Mouse (Mus musculus): ENCODE measurements at regions not wholly inside any gene's neighbourhood (a gene's known extent, or its start where the extent isn't known, plus 50 kb on each side); places are given as distances from the start of the nearest gene placed in this dataset.

DNA sequence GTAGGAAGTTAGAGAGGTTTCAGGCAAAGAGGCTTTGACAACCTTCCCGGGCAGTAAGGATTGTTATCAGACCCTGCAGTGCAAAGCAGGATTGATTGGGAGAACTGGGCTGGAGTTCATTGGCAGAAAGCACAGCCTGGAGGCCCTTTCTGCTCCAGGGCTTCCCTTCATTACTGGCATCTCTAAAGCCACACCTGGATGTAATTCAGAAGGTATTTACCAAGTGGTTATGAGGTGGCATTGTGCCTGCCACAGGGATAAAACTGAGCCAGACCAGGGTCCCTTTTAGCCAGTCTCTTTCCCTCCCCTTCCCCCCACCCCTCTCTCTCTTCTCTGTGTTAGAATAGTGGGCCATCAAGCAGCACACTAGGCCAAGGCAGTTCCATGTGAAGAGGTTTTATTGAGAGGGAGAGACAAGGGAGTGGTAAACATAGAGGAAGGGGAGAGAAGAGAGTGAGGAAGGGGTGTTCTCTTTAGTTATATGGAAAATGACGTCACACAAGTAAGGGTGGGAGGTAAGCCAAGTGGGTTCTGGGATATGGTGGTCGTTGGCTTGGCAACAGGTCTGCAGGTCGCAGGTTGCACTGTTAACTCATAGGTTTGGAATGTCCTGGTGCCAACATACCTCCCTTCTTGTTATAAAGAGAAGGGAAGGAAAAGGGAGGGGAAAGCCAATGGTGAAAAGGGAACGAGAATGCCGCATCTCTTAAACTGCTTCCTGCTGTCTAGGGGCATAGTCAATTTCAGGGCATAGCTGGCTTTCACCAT, 99.4 kb downstream of the Tmem17 start:
- 44% methylated on average over 6 of the region's 6 CpGs for WGBS
- DNase-seq (ENCODE audit: low read depth, low spot score): no peak

DNA sequence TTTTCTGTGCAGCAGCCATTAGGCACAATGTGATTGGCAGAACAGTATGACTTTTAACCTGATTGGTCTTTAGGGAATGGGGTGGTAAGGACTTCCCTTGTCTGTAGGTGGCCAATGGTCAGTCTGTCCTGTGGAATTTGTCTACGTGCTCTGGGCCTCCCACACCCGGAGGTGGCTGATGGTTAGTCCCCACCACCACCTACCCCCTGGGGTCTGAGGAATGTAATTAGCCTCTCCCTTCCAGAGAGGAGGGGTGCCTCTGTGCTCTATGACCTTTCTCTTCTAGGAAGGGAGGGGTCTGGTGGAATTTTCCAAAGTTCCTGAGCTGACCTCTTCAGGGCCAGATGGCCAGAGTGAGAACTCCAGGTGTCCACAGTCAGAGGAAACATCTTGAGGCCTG, 101.6 kb downstream of the Tmem17 start:
- 89% methylated on average over 2 of the region's 2 CpGs for WGBS
- DNase-seq (ENCODE audit: low read depth, low spot score): no peak

DNA sequence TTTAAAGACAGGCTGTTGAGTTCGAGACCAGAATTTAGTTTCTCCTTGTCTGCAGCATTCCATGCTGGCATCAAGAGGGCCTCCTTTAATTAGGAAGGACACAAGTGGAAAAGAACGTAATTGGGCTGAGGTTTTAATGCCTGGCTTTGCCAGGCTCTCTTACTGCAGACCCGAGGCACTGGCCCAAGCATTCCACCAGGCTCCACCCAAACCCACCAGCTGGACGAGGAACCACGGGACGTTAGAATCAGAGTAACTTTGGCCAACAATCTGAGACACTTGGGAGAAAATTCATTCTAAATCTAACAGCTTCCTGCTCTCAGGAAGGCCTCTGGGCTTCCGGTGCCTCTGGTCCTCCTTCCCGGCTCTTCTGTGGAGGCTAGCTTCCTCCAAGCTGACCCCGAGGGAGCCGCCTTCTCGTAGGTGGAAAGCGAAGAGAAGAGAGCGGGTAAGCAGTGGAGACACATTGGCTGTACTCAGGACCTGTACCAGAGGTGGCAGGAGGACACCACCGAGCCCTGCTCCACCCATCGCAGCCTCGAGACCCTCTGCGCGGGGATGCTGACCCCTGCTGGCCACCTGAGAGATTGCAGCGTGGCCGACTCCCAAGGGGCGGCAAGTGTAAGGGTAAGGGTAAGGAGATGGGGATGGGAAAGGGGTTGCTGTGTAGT, 105.5 kb downstream of the Tmem17 start:
- WGBS: 7% methylated on average over 21 of the region's 21 CpGs
- DNase-seq (ENCODE audit: low read depth, low spot score): no peak

DNA sequence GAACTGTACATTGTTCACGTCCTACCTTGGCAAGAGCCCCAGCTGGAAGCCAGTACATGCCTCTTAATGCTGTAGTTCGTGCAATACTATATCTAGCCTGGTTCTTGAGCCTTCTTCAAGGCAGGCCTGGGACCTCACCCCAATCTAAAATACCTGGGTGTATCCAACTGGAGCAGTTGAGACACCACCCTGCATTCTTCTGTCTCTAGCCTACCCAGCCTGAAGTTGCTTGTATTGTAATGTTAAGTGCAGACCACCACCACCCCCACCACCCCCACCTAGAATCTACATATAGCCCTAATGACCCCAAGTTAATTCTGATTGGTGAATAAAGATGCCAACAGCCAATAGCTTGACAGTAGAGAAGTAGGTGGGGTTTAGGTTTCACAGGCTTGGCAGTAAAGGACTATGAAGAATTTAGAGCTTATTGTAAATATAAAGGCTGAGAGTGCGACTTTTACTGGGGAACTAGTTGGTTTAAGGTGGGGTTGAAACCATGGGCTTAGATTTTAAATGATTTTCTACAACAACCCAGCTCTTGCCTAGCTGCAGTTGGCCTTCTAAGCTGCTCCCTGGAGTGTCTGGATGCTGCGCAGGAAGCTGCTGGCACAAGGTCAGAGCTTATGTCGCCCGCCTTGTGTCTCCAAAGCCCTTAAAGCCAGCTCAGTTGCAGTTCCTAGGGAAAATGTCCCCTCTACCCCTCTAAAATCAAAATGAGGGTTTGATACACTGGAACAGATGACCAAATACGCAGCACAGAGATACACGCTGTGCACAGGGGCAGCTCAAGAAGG, 109.2 kb downstream of the Tmem17 start:
- DNase-seq (ENCODE audit: low read depth, low spot score): no peak
- 77% methylated on average over 8 of the region's 8 CpGs for WGBS

DNA sequence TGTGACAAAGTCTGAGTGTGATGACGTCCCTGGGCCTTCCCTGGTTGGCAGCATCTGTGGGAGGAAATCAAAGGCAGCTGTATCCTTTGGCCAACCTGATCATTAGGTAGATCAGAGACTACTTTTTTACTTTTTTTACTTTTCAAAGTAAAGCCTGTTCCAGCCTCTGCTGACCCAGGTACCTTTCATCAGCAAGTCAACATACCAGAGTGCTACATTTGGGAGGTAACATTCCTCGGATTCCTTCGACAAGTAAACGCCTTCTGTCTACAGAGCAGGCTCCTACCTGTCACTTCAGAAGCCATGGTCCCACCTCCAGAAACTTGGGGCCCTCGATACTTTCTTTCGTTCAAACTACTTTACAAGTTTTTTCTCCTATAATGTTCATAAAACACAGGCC, 110.0 kb downstream of the Tmem17 start:
- DNase-seq (ENCODE audit: low read depth, low spot score): no peak

DNA sequence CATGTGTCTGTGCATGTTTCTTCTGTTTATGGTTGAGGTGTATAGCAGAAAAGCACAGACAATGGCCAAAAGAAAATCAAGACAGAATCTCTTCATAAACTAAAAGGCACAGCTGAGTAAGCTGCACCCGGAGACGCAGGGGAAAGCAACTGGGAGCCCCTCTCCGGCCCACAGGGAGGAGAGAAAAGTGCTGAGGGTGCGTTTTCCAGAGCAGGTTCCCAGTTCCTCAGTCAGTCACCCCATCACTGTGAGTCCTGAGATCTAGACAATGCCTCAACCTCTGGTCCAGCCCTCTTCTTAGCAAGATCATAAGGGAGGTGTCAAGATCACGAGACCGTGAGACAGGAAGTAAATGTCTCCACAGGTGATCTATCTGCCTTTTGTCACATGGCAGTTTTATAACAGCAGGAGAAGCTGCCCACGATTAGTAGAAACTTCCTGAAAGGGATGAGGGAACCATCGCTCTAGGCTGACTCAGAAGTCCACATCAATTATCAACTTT, 110.7 kb downstream of the Tmem17 start:
- 41% methylated on average over 8 of the region's 8 CpGs for WGBS
- DNase-seq (ENCODE audit: low read depth, low spot score): no peak

More for the DNA sequence above, 110.0 kb downstream of the Tmem17 start:
- WGBS: 63% methylated on average over 6 of the region's 6 CpGs

DNA sequence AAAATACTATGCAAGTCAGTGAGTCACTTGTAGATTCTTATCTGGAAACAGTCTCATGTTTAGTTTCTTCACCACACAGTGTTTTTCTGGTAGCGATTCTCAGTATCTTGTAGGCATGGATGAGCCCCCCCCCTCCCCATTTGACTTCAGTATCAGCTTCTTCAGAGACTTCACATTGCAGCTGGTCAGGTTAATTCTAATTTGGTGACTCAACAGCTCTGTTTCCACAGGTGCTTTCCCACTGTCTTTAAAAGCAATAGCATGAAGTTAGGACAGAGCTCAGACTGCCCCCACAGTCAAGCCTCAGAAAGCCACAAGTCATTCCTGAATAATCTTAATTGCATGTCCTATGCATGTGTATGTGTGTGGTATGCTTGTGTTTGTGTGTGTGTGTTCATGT, 114.5 kb downstream of the Tmem17 start:
- 89% methylated on average over 1 of the region's 1 CpGs for WGBS
- no peak for DNase-seq (ENCODE audit: low read depth, low spot score)

DNA sequence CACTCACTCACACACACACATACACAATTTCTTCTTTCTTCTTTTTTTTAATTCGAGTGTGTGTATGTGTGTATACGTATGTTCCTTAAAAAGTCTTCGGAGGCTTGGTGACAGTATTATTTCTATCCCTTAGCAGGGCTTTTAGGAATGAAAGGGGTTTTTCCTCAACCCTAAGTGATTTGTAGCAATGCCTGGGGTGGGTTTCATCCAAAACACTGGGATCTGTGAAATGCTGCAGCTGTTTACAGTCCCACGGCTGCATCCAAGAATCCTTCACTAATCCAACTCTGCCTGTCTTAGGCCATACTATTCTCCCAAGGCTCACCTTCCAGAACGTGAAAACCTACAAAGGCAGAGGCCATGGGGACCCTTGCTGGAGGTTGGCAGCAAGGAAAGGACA, 116.6 kb downstream of the Tmem17 start:
- DNase-seq (ENCODE audit: low read depth, low spot score): no peak
- 83% methylated on average over 5 of the region's 5 CpGs for WGBS

DNA sequence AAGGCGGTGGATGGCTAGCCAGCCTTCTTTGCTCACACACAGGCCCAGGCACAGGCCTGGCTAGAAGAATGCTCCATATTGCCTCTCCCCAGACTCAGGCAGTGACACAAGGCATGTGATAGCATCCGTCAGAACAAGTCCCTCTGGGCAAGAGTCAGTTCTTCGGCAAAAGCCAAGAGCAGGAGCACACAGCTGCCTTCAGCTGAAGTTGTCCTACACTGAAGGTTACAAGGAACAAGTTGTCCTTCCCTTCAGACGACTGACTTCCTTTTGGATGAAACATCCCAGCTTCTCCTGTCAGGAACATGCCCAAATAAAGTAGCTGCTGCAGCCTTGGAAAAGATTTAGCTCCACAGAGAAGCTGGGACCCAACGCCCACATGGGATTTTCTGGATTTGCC, 117.1 kb downstream of the Tmem17 start:
- 63% methylated on average over 5 of the region's 5 CpGs for WGBS
- no peak for DNase-seq (ENCODE audit: low read depth, low spot score)

DNA sequence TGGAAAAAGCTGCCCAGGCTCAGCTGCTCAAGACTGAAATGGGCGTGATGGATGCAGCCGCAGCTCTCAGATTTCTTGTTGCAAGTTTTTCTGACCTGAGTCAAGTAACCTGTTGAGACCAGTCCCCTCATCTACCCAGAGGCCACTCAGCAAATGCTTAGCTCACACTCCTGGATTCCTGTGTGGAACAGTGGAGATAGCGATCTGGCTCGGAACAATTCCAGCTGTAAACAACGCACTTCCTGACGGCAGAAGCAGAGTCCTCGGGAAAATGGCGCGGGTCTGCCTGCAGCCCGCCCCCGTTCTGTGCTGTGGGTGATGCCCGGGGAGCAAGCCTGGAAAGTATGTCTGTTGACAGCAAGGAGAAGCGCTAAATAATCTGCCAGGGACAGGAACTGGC, 117.7 kb downstream of the Tmem17 start:
- no peak for DNase-seq (ENCODE audit: low read depth, low spot score)
- 6% methylated on average over 13 of the region's 13 CpGs for WGBS

DNA sequence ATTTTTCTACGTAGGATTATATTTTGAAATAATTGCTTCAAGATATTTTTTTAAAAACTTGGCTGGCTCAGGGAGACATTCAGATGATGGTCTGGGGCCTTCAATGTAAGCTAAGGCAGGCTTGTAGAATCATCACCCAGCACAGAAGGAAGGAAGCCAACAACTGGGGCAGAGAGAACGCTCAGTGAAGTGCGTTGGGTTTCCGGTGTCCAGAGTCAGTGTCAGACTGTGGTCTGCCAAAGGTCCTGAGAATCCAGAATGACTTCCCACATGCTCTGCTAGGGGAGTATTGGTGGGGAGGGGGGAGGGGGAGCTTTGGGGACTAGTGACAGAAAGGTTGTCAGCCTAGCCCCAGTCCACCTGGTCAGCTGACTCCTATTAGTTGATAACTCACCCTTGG, 118.1 kb downstream of the Tmem17 start:
- WGBS: 50% methylated on average over 4 of the region's 4 CpGs
- no peak for DNase-seq (ENCODE audit: low read depth, low spot score)

DNA sequence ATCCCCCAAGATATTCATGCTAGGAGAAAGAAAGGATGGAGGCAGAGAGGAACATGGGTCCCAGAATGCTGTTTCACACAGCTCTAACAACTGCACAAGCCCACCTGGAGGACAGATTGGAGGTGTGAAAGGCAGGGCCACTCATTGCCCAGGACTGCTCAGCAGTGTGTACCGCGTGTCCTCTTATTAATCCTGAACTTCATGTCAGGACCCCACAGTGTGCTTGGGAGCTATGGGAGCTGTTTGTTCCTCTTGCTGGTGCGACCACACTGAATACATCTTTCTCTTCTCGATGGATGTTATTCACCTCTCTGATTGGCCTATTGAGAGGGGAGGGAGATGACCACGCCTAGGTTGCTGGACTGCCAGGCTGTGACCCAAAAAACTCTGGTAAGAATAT, 119.1 kb downstream of the Tmem17 start:
- no peak for DNase-seq (ENCODE audit: low read depth, low spot score)
- WGBS: 63% methylated on average over 5 of the region's 5 CpGs

DNA sequence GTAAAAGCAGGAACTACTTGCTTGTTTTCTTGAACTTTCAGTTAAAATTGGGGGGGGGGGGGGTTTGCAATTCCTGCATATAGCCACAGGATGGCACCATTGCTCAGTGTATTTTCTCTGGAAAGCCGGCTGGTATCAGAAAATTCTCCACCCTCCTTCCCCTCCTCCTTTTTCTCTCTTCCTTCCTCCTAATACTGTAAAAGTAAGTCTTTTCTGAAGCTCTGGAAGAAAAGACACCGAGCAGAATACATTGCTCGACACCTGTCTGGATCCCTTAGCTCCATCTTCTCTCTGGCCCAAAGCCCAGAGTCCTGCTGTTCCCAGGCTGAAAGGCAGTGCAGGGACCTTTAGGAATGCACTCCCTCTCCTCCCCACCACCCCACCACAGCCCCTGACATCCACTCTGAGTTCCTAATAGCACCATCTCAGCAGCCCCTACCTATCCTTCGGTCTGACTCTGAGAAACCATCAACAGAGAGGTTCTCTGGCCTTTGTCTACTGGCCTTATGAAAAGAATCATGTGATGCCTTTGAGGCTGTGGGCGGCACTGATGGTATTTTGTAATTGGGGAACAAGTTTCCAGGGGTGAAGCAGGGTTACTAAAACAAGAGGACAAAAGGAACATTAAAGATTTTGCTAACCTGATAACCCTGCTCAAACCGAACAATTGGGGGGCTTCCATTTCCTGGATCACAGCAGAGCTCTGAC, 119.9 kb downstream of the Tmem17 start:
- no peak for DNase-seq (ENCODE audit: low read depth, low spot score)
- WGBS: 24% methylated on average over 6 of the region's 6 CpGs

DNA sequence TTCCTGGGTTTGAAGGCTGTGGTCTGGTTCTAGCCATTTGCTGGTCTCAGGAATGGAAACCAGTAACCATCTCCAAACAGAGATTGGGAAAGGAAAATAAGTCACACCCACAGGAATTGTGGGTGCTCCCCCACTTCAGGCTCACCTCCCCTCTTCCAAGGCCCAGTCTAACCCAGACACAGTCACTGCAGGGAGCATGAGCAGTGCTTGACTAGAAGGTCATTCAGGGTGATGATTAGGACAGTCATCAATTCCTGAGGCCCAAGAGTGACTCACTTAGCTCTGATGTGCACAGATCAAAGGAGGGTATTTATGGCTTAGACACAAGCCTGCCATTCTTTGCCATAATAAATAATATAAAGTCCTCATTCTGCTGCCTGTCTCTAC, 120.4 kb downstream of the Tmem17 start:
- no peak for DNase-seq (ENCODE audit: low read depth, low spot score)

DNA sequence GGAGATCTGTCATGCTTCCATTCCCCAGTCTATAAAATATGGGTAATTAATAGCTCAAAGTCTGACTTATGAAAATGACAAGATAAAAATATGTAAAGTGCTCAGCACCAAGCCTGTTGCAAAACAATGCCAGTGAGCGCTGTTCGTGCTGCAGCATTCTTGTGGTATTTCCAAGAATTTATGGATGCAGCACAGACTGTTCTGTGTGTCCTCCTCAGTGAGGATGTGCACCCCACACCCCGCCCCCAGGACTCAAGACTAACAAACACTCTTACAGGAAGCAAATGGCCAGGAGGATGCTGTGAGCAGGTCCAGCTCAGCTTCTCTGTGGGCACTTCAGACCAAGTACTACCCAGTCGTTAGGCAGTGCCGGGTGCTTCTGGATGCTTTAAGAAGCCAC, 121.1 kb downstream of the Tmem17 start:
- no peak for DNase-seq (ENCODE audit: low read depth, low spot score)
- WGBS: 63% methylated on average over 5 of the region's 5 CpGs

DNA sequence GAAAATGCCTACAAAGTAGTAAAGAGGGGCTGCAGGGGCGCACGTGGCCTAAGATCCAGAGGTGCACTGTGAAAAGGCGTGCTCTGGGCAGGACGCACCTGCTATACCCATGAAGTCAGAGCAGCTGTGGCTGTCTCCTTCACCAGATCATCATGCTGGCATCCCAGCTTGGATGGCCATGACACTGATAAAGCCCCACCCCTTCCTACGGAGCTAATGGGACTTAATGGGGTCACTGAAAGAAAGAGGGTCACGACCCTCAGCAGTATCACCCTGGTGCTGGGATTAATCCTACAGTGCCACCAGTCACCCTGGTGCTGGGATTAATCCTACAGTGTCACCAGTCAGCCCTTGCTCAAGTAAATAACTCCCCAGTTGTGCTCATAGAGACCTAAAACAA, 122.1 kb downstream of the Tmem17 start:
- DNase-seq (ENCODE audit: low read depth, low spot score): no peak
- 67% methylated on average over 6 of the region's 6 CpGs for WGBS

DNA sequence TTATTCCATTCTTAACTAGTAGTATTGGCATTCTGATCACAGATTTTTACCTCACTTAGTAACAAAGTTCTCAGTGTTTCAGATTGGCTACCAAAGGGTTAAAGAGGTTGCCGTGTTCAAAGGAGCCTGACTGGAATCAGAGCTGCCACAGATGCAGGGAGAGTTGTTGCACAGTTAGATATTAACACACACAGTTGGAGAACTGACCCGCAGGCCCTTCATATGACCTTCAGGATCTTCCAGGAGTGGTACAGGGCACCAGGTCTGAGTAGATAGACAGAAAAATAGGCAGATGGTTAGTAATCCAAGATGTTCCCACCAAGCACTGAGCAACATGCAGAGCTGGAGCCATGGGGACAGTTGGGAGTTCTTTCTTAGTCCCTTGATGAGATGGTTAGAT, 123.1 kb downstream of the Tmem17 start:
- 34% methylated on average over 2 of the region's 2 CpGs for WGBS
- no peak for DNase-seq (ENCODE audit: low read depth, low spot score)

DNA sequence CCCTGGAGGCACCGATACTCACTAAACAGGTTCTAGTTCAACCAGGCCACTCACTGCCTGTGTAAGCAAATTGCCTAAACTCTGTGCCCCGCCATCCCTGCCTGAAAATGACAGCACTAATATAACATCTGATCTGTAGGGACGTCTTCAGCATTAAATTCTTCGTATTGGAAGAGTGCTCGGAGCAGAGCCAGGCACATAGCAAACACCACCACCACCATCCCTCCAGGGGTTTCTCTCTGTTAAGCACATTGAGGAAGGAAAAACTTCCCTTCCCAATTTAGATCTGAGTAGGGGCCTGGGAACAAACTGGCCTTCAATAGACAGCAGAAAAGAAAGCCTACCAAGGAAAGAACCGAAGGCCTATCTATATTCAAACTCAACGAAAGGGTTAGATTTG, 124.4 kb downstream of the Tmem17 start:
- 67% methylated on average over 7 of the region's 7 CpGs for WGBS
- no peak for DNase-seq (ENCODE audit: low read depth, low spot score)

DNA sequence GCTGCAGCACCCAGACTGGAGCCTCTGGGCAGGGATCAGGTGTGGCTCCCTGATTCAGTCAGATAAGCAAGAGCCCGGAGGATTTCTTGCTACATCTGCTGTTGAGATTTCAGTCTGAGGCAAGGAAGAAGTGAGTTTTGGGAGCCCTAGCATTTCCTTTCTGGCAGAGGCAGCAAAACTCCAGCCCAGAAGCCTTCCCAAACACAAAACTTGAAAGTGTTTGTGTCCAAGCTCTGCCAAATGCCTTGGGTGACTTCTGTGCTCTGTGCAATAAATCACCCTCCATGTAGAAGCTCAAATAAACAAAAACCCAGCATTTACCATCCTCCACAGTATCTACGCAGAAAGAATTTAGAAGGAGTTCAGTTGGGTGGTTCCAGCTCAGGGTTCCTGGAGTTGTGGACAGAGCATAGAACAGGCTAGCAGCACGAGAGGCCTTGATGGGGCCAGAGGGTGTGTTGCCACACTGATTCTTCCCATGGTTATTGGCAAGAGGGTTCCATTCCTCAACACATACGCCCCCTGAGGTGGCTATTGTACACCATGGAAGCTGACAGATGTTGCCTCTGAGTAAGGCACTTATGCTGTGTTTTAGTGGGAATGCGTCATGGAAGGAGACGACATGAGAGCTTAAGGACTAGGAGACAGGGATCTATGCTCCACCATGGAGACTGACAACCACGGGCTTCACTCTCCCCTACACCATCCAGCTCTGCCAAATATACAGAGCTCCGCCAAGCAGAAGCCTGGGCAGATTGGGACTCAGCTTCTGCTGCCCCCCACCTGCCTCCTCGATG, 125.1 kb downstream of the Tmem17 start:
- WGBS: 68% methylated on average over 9 of the region's 9 CpGs
- no peak for DNase-seq (ENCODE audit: low read depth, low spot score)

Data from large intestine, adult 2 months (tissue).